Mouse (Mus musculus): Measurements from ENCODE around the gene Aire.

The Aire gene

GRCm38 (mm10) chr10:78009184-78009944 is 34.0 kb downstream of the Aire start:
- peak; percentile 81 for DNase-seq (ENCODE audit: low read depth, low spot score)

GRCm38 (mm10) chr10:78008169-78008568 is 35.2 kb downstream of the Aire start:
- no peak for DNase-seq (ENCODE audit: low read depth, low spot score)

- no peak for DNase-seq (ENCODE audit: low read depth, low spot score)
These were observed 36.2 kb downstream of the Aire start for GRCm38 (mm10) chr10:78007203-78007602.

DNA sequence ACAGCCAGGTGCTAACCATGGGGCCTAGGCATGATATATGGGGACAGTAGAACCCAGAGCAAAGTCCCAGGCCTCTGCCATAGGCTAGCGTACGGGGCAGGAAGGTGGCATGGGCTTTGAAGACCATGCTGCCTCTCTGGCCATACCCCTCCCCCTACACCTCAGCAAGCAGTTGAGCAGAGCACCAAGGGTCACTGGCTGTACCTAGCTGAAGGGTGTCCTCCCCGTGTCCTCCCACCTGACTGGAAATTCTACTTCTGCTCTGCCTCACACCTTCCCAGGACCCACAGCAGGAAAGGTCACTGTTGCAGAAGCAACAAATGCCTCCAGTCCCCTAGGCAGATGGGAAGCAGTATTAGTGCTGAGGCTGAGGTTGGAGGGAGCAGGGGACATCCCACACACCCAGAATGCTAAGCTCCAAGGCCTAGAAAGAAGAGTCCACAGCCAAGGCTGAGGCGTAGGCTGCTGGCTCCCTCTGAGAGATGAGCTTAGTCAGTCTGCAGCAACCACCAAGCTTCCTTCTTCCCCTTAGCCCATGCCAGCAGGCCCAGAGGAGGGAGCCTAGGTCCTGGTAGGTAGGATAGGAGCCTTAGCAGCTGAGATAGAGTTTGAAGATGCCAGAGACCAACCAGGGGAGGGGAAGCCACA is 37.5 kb downstream of the Aire start:
- DNase-seq (ENCODE audit: low read depth, low spot score): no peak

DNA sequence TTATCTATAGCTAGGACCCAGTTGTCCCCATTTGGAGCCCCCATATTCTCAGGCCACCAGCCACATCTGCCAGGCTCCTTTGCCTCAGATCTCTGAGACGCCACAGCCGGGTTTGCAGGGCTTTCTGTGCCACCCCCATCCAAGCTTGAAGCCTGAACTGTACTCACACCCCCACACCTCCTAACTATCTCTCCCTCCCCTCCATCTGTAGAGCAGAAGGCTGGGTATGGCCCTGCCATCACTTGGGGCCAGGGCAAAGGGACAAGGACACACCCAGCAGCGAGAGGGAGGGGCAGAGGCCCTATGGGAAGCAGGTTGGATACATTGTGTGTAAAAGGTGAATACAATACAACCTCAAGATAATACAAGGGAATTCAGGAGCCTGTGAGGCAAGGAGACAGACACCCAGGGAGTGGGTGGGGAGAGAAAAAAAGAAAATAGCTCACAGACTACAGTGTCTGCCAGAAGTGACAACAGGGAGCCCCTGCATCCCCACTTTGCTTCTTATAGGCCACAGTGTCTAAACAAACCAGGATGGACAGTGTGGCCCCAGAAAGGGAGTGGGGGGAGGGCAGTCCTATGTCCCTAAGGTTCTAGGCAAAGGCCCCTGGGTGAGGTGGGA is 38.8 kb downstream of the Aire start:
- DNase-seq (ENCODE audit: low read depth, low spot score): no peak

GRCm38 (mm10) chr10:78002316-78002715 is 41.1 kb downstream of the Aire start:
- DNase-seq (ENCODE audit: low read depth, low spot score): no peak

GRCm38 (mm10) chr10:78001796-78002195 is 41.6 kb downstream of the Aire start:
- peak; percentile 94 for DNase-seq (ENCODE audit: low read depth, low spot score)

DNA sequence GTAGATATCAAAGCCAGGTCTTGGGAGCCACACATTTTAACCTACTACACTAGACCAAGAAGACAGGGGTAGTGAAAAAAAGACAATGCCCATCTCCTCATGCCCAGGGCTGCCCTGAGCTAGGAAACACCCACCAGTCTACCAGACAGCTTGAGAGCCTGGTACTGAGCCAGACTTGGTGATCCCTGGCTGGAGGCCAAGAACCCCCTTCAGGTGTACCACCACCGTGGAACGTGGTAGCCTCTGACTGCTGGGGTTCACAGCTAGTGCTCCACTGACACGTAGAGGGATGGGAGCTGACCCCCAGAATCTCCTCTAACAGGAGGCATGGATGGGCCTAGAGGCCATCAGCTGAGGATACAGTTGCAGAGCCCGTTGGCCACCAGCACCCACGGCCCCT is 43.2 kb downstream of the Aire start:
- no peak for DNase-seq (ENCODE audit: low read depth, low spot score)

DNA sequence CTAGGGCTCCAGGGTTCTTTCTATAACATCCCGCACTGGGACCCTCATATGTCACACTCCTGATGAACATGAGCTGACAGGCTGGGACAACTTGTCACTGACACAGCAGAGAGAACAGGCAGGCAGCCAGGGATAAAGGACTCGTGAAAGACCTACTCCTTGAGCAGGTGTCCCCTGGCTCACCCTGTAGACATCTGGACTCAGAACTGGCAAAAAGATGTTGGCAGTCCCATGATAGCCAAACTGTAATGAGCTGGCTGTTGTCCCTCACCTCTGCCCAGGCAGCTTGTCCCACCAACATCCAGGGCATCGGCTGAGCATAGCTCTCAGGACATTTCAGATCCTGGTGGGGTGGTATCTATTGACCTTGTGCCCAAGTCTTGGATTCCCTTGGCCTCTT is 47.8 kb downstream of the Aire start:
- no peak for DNase-seq (ENCODE audit: low read depth, low spot score)

GRCm38 (mm10) chr10:77985775-77986174 is 57.6 kb downstream of the Aire start:
- no peak for DNase-seq (ENCODE audit: low read depth, low spot score)

- DNase-seq (ENCODE audit: low read depth, low spot score): peak; percentile 72
These were observed 58.8 kb downstream of the Aire start for GRCm38 (mm10) chr10:77984660-77985059.
